Mouse (Mus musculus) skeletal muscle tissue, postnatal 0 days (tissue): ENCODE results near the gene Pacsin1. TPM values are rescaled to one million over a fixed set of nuclear protein-coding genes. Genes with fewer than 3 reads are reported as not detected.

Source experiments
- polyA plus RNA-seq: library from polyadenylated mRNA; unstranded; fragments of >200 nt; fragmentation: Nextera tagmentation; extraction: Ambion mirVana; gene quantifications from 2 replicates; pipeline ENCODE4 v1.2.1, GENCODE M21; 2015

Pacsin1 gene
- polyA plus RNA-seq, result 0.76 and 0.97 TPM in 2 replicates

GRCm38 (mm10) chr17:27655089-27656010 lies at the start of gene Pacsin1:
Gene Pacsin1 (plus strand): TSS chr17:27655509.

DNA sequence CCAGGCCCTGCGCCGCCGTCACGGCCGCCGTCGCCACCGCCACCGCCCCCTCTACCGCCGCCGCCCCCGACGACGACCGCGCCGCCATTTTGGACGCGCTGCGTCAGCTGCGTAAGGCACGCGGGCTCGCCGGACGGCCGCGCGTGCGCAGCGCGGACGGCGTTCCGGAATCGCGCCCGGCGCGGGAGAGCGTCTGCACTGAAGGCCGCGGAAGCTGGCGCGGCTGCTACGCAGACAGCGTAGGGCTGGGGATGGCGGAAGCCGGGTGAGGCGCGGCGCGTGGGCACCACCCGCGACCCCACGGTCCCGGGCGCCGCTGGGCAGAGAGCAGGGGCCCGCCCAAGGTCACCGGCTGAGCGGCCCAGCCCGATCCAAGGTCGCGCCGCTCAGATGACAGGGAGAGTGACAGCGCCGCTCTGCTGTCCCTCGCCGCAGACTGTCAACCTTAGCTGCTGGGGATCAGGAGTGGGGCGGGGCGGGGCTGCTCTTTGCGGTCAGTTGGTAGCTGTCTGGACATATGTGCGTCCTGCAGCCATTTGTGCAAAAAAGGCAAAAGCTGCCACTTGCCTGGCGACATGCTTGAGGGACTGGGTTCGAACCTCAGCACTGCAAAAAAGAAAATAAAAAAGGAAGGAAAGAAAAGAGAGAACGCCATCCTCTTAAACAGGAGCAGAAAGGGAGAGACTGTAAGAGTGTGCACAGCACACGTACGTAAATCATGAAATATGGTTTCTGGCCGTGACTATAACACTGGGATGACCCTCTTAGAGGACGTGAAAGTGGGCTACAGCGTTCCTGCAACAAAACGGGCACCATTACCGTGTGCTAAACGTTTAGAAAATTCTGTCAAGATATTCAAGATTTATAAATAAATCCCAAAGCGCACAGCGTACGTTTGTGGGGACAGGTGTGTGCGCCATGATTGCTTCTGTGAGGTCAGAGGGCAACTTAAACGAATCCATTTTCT lies 31.7 kb upstream of the Pacsin1 start, which contains the start of gene Nudt3:
Gene Nudt3 (minus strand): TSS at position 136 of the 967 bp plus-strand sequence.

GRCm38 (mm10) chr17:27634871-27635574 lies 20.3 kb upstream of the Pacsin1 start, which contains the start of gene RPS10-NUDT3:
Gene RPS10-NUDT3 (minus strand): TSS chr17:27635222.

GRCm38 (mm10) chr17:27636132-27637020 lies 18.9 kb upstream of the Pacsin1 start, which contains the start of gene Rps10:
Gene Rps10 (minus strand): TSS chr17:27636669.

DNA sequence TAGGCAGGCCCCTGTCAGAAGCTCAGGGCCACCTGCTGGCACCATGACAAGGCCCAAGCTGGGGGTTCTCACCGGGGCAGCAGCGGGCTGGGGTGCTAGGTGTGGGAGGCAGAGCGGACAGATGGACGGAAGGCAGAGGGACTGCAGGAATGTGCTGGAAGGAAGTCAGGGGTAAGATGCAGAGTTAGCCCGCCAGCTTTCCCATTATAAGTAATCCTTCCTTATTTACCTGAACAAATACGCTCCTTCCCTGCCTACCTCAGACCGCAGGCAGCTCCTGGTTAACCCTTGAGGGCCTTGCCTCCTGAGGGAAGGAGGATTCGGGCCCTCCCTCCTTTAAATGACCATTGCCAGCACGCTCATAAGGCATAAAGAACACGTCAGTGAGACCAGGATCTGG lies 73.5 kb downstream of the Pacsin1 start, which contains the start of gene Spdef:
Gene Spdef (minus strand): TSS at position 186 of the 400 bp plus-strand sequence.

Other genes with a start within 250 kb of the Pacsin1 start
- 0.04 TPM in 1 of 2 replicates, not detected in the other for gene Grm4, start 134.1 kb upstream of the Pacsin1 start, polyA plus RNA-seq
- gene Hmga1, start 99.0 kb upstream of the Pacsin1 start, polyA plus RNA-seq, result 57.3 and 58.9 TPM in 2 replicates
- gene AI413582, start 89.8 kb upstream of the Pacsin1 start, polyA plus RNA-seq, result 8.9 and 11.5 TPM in 2 replicates
- 103 and 121 TPM in 2 replicates for gene Nudt3, start 32.0 kb upstream of the Pacsin1 start, polyA plus RNA-seq
- gene RPS10-NUDT3, start 20.3 kb upstream of the Pacsin1 start, polyA plus RNA-seq, result 1.0 TPM in 1 of 2 replicates, not detected in the other
- 550 and 554 TPM in 2 replicates for gene Rps10, start 18.8 kb upstream of the Pacsin1 start, polyA plus RNA-seq
- gene Spdef, start 73.4 kb downstream of the Pacsin1 start, polyA plus RNA-seq, result 0.29 TPM in 1 of 2 replicates, not detected in the other
- gene D17Wsu92e, start 165.1 kb downstream of the Pacsin1 start, polyA plus RNA-seq, result 13.7 and 13.9 TPM in 2 replicates
- gene Snrpc, start 182.6 kb downstream of the Pacsin1 start, polyA plus RNA-seq, result 171 and 183 TPM in 2 replicates
- gene Uhrf1bp1, start 200.9 kb downstream of the Pacsin1 start, polyA plus RNA-seq, result 2.4 and 2.5 TPM in 2 replicates